Mouse (Mus musculus): ENCODE results near the gene Olfr390.

The Olfr390 gene

DNA sequence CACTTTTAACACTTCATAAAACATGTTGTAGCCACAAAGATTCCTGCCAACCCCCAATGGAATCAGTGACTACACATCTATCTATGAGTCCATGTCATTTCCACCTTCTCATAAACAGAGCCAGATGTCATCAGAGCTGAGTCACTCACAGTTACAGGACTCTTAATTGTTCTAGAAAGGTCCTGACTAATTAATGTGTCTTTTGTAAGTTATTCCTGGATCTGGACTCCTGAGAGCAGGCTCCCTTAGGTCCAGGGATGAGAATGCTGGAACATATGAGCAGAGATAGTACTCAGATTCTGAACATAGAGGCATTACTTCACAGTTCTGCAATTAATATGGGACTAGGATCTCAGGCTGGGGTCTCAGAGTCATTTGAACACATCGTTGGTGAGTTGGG lies at the start of gene Olfr390:
Olfr390 (plus strand) TSS at position 301 of the 400 bp plus-strand sequence.
- DNase-seq: no peak

DNA sequence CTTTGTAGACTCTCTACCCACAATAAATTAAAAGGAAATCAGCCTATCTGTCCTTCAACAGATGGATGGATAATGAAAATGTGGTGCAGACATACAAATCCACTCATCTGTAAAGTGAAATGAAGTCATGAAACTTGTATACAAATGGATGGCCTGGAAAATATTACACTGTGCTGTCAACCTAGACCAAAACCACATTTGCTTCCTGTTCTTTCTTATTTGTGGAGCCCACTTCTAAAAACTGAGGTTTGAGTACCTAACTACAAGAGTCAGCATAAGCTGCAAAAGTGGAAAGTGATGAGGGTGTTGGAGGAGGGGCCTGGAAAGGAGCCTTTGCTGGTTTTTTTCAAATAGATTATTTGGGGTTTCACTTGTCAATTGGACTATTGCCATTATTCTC lies 23.6 kb upstream of the Olfr390 start:
- no peak for DNase-seq

GRCm38 (mm10) chr11:73780613-73781012 lies 2.2 kb upstream of the Olfr390 start, which contains the start of gene Olfr389:
Gene Olfr389, minus strand, starts transcription at chr11:73780713.
- DNase-seq: no peak

DNA sequence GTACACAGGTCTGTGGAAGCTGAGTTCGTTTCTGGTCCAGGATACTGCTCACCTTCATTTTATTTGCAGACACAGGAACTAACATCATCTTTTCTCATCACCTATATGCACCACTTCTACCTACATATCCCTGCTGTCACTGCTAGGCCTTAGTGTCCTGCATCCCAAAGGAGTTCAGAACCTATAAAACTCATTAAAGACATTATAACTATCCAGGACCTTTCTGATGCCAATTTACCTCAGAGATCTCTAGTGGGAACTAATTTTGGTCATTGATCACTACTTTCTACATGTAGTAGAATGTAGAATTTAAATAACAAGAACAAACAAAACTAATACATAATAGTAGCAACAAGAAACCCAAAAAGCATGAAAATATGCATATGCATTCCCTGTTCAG lies 20.2 kb downstream of the Olfr390 start, which contains the start of gene Olfr391-ps:
Olfr391-ps (minus strand) TSS at position 101 of the 400 bp plus-strand sequence.
- no peak for DNase-seq

DNA sequence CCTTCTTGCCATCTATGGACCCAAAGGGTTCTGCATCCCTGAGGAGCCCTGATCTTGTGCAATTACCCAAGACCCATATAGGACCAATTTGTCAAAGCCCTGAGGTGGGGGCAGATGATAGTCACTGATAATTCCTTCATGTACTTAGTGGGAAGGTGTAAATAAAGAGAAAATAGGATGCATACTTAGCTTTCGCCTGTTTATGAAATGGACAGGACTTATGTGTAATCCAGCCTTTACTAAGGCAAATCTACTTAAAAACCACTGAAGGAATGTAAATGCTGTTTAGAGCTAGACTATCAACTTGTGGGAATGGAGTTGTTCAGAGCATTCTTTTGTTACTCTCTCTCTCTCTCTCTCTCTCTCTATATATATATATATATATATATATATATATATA lies 34.2 kb downstream of the Olfr390 start, which contains the start of gene Olfr392:
Olfr392 (minus strand) TSS at position 101 of the 400 bp plus-strand sequence.
- no peak for DNase-seq
